Mouse (Mus musculus): ENCODE results near the gene Smarca4.

The Smarca4 gene

GRCm38 (mm10) chr9:21749382-21750118 lies 133.6 kb downstream of the Smarca4 start:
- in situ Hi-C loops (cut with MboI, MseI): no loop called here

- in situ Hi-C loops (cut with MboI, MseI): no loop called here
Observed at GRCm38 (mm10) chr9:21750370-21750769, 134.4 kb downstream of the Smarca4 start.

GRCm38 (mm10) chr9:21751347-21751746 lies 135.4 kb downstream of the Smarca4 start:
- in situ Hi-C loops (cut with MboI, MseI): no loop called here

- in situ Hi-C loops (cut with MboI, MseI): no loop called here
Observed at GRCm38 (mm10) chr9:21752252-21752792, 136.4 kb downstream of the Smarca4 start.

Data from regulatory T cell (primary cell).